Mouse (Mus musculus): ENCODE data around the gene Gm10486.
"Not testable (repeated sequence)": the region's sequence is repeated elsewhere in the genome, so short reads cannot be mapped to it uniquely, and the experiment has no call there.

Gm10486 gene

DNA sequence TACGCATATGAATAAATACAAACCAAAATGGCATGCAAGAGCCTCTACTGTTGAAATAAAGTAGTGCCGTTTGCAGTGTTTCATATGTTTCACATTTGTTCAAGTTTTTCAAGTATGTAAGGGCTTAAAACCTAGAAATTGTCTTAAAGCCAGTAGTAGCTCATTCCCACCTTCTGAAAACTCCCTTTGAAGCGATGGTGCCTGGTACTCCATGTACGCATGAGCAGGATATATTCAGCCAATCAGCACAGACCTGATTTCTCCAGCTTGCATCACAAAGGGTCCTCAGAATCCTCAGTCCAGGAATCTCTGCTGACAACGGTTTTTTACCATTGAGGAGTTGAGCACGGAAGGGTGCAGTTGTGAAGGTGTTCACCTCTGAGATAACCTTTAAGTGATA lies at the start of gene Gm10486:
Gene Gm10486, plus strand, starts transcription at position 301 of the 400 bp plus-strand sequence.
- DNase-seq (ENCODE audit: low read depth, low spot score), result not testable (repeated sequence)

All from brain, adult 2 months (tissue).